Mouse (Mus musculus) ES-Bruce4 (cell line): Measurements from ENCODE around the gene Wdr64.

Experiments used
- CTCF ChIP-seq: IDR thresholded peaks from one replicate; pipeline ENCODE4 v1.8.1; 2011; ENCODE audit warnings: low read depth, low read length
- EP300 ChIP-seq: IDR thresholded peaks from 2 replicates; pipeline ENCODE4 v1.6.1; 2011; ENCODE audit warnings: low read depth, low read length; ENCODE audit not compliant: insufficient read depth
- POLR2A ChIP-seq: IDR thresholded peaks from one replicate; pipeline ENCODE4 v1.8.1; 2011; ENCODE audit warnings: low read length; ENCODE audit not compliant: insufficient read depth

DNA sequence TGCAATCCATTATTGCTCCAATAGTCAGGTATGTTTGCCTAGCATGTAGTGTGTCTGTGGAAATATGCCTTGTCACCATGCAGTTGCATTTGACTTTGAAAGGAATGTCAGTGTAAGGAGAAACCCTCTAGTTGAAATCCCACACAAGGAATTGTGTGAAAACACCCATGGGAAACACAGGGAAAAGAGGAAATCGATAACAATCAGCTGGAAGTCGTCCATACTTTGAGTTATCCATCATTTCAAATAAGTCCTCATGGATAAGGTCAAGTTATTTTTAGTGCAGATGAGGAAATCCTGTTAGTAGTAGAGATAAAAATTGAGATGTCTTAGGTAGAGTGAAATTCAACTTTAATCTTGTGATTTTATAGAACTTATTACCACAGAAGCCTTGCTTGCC lies 96.3 kb downstream of the Wdr64 start:
- TF ChIP-seq POLR2A (no peak), CTCF (no peak), EP300 (no peak)
